Mouse (Mus musculus): ENCODE measurements around the gene Rnf31. TPM values are rescaled to one million over a fixed set of nuclear protein-coding genes. Genes with fewer than 3 reads are reported as not detected.

Gene Rnf31
- polyA plus RNA-seq, 1 experiment from 2014 or later: 20.6 TPM

DNA sequence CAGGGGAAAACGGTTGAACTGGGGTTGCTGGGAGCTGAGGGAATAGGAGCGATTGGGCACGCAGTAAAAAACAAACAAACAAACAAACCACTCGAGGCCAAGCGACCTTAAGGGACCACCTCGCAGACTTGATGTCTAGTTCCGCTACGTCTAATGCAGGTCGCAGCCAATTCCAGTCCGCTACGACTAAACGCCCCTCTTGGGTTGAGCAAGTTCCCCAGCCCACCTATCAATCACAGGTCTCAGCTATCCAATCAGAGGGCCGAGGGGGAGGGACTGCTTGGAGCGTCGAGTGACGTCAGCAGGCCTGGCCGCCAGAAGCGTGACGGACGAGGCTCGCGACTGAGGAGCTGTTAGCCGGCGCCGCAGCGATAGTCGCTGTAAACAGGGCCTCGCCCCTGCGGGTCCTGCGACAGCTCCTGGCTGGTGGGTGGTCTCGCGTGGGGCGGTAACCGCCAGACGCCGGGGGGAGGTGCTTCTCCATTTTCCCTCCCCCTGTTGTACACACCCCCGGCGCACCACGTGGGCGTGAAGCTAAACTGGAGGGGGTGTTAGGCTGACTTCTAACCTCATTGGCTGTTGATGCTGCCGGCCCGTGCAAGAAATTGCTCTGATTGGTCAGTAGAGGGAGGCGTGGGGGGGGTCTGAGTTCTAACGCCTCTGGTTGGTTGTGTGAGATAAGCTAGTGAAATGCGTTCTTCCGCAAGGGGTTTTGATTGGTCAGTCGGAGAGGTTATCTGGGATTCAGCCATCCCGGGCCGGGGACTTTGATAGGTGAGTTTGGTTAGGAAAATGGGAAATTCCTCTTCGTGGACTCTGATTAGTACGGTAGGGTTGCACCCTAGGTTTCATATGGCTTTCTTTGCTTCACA, 31.1 kb upstream of the Rnf31 start, which contains the start of gene A730061H03Rik:
Gene A730061H03Rik (minus strand): TSS at position 205 of the 872 bp plus-strand sequence.
- under 1% methylated on average over 51 of the region's 51 CpGs for WGBS
- peaks cover 18% of the 10 kb centered on the region for H3K4me1 ChIP-seq
- peak; percentile 94 for ATAC-seq (ENCODE audit: insufficient number of reproducible peaks, insufficient read depth, low FRiP score, low TSS enrichment)
- peak within 1 kb of the TSS; percentile 67 for H3K4me3 ChIP-seq
- peaks cover 23% of the 10 kb centered on the region for H3K36me3 ChIP-seq
- H3K9me3 ChIP-seq: no peaks in the 10 kb centered on the region
- H3K27me3 ChIP-seq: no peaks in the 10 kb centered on the region
- H3K27ac ChIP-seq: peak within 1 kb of the TSS; percentile 95
- peak within 1 kb of the TSS; percentile 80 for H3K9ac ChIP-seq
- H3K4me2 ChIP-seq (replicated peaks): peak within 1 kb of the TSS; percentile 70

DNA sequence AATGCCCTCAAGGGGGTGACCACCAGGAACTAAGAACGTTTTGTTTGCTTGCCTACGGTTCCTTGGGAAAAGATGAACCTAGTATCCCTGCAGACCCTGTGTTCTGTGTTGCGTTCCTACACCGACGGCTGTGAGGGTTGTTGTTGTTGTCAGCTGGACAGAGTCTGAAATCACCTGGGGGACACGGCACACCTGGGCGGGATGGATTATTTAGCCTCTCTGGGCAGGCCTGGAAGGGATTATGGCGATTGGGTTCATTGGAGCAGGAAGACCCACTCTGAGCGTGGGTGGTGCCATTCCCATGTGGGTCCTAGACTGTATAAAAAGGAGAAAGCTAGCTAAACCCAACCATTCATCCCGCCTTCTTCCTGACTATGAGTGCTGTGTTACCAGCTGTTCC, 29.6 kb upstream of the Rnf31 start:
- 73% methylated on average over 10 of the region's 10 CpGs for WGBS
- no peak overlapping the region for H3K9ac ChIP-seq
- no peaks in the 10 kb centered on the region for H3K9me3 ChIP-seq
- peak overlapping the region; percentile 70 for H3K4me2 ChIP-seq (replicated peaks)
- peak overlapping the region; percentile 67 for H3K4me3 ChIP-seq
- peaks cover 37% of the 10 kb centered on the region for H3K36me3 ChIP-seq
- H3K27ac ChIP-seq: no peak overlapping the region
- H3K4me1 ChIP-seq: peaks cover 16% of the 10 kb centered on the region
- H3K27me3 ChIP-seq: no peaks in the 10 kb centered on the region
- no peak for ATAC-seq (ENCODE audit: insufficient number of reproducible peaks, insufficient read depth, low FRiP score, low TSS enrichment)

DNA sequence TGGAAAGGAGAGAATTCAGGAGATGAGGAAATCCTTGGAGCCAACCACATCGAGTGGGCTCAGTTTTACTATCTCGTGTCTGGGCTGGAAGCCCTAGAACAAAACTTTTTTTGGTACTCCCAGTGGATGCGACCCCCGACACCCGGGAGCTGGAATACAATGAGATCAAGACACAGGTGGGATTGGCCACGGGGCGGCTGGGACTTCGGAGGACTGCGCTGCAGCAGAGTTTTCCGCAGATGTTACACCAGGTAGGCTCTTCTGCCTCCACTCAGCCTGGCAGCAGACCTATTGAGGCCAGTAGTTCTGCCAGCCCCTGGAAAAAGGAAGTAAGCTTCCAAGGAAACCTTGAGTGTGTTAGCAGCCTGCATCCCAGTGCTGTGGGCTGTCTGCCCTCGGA, 28.3 kb upstream of the Rnf31 start:
- no peaks in the 10 kb centered on the region for H3K9me3 ChIP-seq
- H3K4me2 ChIP-seq (replicated peaks): no peak overlapping the region
- no peak for ATAC-seq (ENCODE audit: insufficient number of reproducible peaks, insufficient read depth, low FRiP score, low TSS enrichment)
- 87% methylated on average over 11 of the region's 11 CpGs for WGBS
- peaks cover 15% of the 10 kb centered on the region for H3K4me1 ChIP-seq
- H3K9ac ChIP-seq: no peak overlapping the region
- H3K36me3 ChIP-seq: peaks cover 51% of the 10 kb centered on the region
- no peaks in the 10 kb centered on the region for H3K27me3 ChIP-seq
- no peak overlapping the region for H3K4me3 ChIP-seq
- no peak overlapping the region for H3K27ac ChIP-seq

- peaks cover 67% of the 10 kb centered on the region for H3K36me3 ChIP-seq
- H3K27me3 ChIP-seq: no peaks in the 10 kb centered on the region
- H3K4me2 ChIP-seq (replicated peaks): no peak overlapping the region
- no peaks in the 10 kb centered on the region for H3K9me3 ChIP-seq
- H3K4me3 ChIP-seq: no peak overlapping the region
- no peak overlapping the region for H3K9ac ChIP-seq
- WGBS: 84% methylated on average over 3 of the region's 3 CpGs
- H3K27ac ChIP-seq: no peak overlapping the region
- ATAC-seq (ENCODE audit: insufficient number of reproducible peaks, insufficient read depth, low FRiP score, low TSS enrichment): no peak
- H3K4me1 ChIP-seq: peaks cover 12% of the 10 kb centered on the region
Measured at GRCm38 (mm10) chr14:55565748-55566147, 25.8 kb upstream of the Rnf31 start.

DNA sequence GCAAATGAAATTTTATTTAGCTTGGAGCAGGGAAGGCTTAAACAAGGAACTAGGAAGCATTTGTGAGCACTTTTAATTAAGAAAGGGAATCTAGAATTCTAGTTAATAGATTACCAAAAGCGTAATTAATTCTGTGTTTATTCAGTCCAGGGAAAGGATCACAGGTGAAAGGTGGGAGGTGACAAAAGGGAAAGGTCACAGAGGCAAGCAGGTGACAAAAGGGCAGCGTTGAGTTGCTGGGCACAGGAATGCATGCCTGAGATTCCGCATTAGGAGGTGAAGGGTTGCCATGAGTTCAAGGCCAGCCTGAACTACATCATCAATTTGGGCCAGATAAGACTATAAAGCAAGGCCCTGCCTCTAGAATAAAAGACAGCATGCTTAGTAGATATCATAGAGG, 24.0 kb upstream of the Rnf31 start:
- Histone ChIP-seq H3K4me2 (replicated peaks) (no peak overlapping the region), H3K27me3 (no peaks in the 10 kb centered on the region), H3K4me3 (no peak overlapping the region), H3K9me3 (no peaks in the 10 kb centered on the region), H3K27ac (no peak overlapping the region), H3K4me1 (no peaks in the 10 kb centered on the region), H3K36me3 (peaks cover 67% of the 10 kb centered on the region), H3K9ac (no peak overlapping the region)
- WGBS: 88% methylated on average over 3 of the region's 3 CpGs
- ATAC-seq (ENCODE audit: insufficient number of reproducible peaks, insufficient read depth, low FRiP score, low TSS enrichment): no peak

GRCm38 (mm10) chr14:55570588-55570987, 20.9 kb upstream of the Rnf31 start:
- H3K36me3 ChIP-seq: peaks cover 43% of the 10 kb centered on the region
- no peak overlapping the region for H3K27ac ChIP-seq
- H3K9me3 ChIP-seq: no peaks in the 10 kb centered on the region
- WGBS: 93% methylated on average over 2 of the region's 2 CpGs
- ATAC-seq (ENCODE audit: insufficient number of reproducible peaks, insufficient read depth, low FRiP score, low TSS enrichment): no peak
- H3K4me3 ChIP-seq: no peak overlapping the region
- no peaks in the 10 kb centered on the region for H3K27me3 ChIP-seq
- H3K9ac ChIP-seq: no peak overlapping the region
- no peak overlapping the region for H3K4me2 ChIP-seq (replicated peaks)
- no peaks in the 10 kb centered on the region for H3K4me1 ChIP-seq

- Histone ChIP-seq H3K36me3 (peaks cover 31% of the 10 kb centered on the region), H3K4me1 (no peaks in the 10 kb centered on the region), H3K4me3 (no peak overlapping the region), H3K9ac (no peak overlapping the region), H3K27ac (no peak overlapping the region), H3K9me3 (no peaks in the 10 kb centered on the region), H3K4me2 (replicated peaks) (no peak overlapping the region), H3K27me3 (no peaks in the 10 kb centered on the region)
- ATAC-seq (ENCODE audit: insufficient number of reproducible peaks, insufficient read depth, low FRiP score, low TSS enrichment): no peak
Measured at GRCm38 (mm10) chr14:55571760-55572159, 19.7 kb upstream of the Rnf31 start.

GRCm38 (mm10) chr14:55575302-55575701, 16.2 kb upstream of the Rnf31 start, which contains the start of gene Fitm1:
Gene Fitm1 (plus strand): TSS chr14:55575617.
- WGBS: 55% methylated on average over 8 of the region's 8 CpGs
- 0 out of 2 replicates have a peak, but pooled peaks cover 6% of the 10 kb centered on the region for H3K36me3 ChIP-seq
- no peak within 1 kb of the TSS; the same call in 1 of the 2 replicates for H3K9ac ChIP-seq
- H3K27me3 ChIP-seq: no peaks in the 10 kb centered on the region
- no peaks in the 10 kb centered on the region for H3K9me3 ChIP-seq
- H3K27ac ChIP-seq: no peak within 1 kb of the TSS
- H3K4me3 ChIP-seq: no peak within 1 kb of the TSS; the same call in 1 of the 2 replicates
- peak within 1 kb of the TSS; percentile 26; the same call in 1 of the 2 replicates for H3K4me2 ChIP-seq (replicated peaks)
- ATAC-seq (ENCODE audit: insufficient number of reproducible peaks, insufficient read depth, low FRiP score, low TSS enrichment): no peak
- H3K4me1 ChIP-seq: no peaks in the 10 kb centered on the region

DNA sequence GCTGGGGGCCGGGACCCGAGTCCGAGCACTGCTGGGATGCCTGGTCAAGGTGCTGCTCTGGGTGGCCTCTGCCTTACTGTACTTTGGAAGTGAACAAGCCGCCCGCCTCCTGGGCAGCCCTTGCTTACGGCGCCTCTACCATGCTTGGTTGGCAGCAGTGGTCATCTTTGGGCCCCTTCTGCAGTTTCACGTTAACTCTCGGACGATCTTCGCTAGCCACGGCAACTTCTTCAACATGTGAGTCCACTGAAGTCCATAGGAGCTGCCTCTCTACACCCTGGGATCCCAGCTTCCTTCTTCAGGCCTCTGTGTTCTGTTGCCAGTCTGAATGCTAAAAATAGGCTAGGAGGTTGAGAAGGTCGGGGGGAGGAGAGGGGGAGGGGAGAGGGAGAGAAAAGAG, 15.8 kb upstream of the Rnf31 start:
- Histone ChIP-seq H3K27me3 (no peaks in the 10 kb centered on the region), H3K4me3 (no peak overlapping the region; the same call in 1 of the 2 replicates), H3K27ac (no peak overlapping the region), H3K9me3 (no peaks in the 10 kb centered on the region), H3K9ac (no peak overlapping the region; the same call in 1 of the 2 replicates), H3K4me2 (replicated peaks) (no peak overlapping the region), H3K36me3 (peaks cover 10% of the 10 kb centered on the region), H3K4me1 (no peaks in the 10 kb centered on the region)
- 72% methylated on average over 13 of the region's 13 CpGs for WGBS
- ATAC-seq (ENCODE audit: insufficient number of reproducible peaks, insufficient read depth, low FRiP score, low TSS enrichment): no peak

DNA sequence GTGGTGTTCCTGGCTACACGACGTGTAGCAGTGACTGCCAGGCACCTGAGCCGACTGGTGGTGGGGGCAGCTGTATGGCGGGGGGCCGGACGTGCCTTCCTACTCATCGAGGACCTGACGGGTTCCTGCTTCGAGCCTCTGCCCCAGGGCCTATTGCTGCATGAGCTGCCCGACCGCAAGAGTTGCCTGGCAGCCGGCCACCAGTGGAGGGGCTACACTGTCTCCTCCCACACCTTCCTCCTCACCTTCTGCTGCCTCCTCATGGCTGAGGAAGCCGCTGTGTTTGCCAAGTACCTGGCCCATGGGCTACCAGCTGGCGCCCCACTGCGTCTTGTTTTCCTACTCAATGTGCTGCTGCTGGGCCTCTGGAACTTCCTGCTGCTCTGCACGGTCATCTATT, 15.1 kb upstream of the Rnf31 start:
- no peak overlapping the region for H3K9ac ChIP-seq
- peaks cover 17% of the 10 kb centered on the region for H3K36me3 ChIP-seq
- peak overlapping the region; percentile 26; the same call in 1 of the 2 replicates for H3K4me2 ChIP-seq (replicated peaks)
- H3K9me3 ChIP-seq: no peaks in the 10 kb centered on the region
- no peaks in the 10 kb centered on the region for H3K27me3 ChIP-seq
- WGBS: 75% methylated on average over 16 of the region's 16 CpGs
- ATAC-seq (ENCODE audit: insufficient number of reproducible peaks, insufficient read depth, low FRiP score, low TSS enrichment): no peak
- H3K27ac ChIP-seq: no peak overlapping the region
- no peaks in the 10 kb centered on the region for H3K4me1 ChIP-seq
- no peak overlapping the region for H3K4me3 ChIP-seq

DNA sequence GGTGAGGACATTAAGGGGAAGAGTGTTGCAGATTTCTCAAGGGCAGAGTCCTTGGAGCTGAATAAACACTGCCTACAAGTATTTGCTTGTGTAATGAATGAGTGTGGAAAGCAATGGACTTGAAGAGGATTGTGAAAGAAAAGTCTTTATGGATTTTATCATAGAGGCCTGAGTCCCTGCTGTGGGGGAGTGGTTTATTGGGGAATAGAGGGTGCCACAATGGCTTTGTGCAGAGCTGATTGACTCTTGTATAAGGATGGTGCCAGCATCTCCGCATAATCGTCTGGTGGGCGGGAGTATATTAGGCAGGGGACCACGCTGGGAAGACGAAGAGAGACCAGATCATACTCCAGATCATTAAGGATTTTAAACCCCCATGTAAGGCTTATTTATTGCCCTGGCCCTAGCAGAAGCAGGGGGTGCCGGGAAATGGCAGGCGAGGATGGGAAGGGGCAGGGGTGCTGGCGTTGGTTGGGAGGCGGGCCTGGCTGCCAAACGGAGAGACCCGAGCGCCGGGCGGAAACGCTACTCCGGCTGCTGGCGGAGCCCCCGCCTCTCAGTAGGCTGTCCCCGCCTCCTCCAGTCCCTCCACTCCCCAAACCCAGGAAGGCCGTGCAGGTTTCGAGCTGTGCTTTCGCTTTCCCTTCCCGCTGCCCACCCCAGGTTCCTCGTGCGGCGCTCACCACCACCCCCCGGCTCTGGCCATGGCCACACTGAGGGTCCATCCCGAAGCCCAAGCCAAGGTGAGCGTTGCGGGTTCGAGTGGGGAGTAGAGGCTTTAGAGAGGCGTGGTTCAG, 13.4 kb upstream of the Rnf31 start, which contains the start of gene Psme1:
Gene Psme1 (plus strand): TSS at position 253 of the 797 bp plus-strand sequence.
- H3K36me3 ChIP-seq: peaks cover 22% of the 10 kb centered on the region
- H3K27me3 ChIP-seq: no peaks in the 10 kb centered on the region
- H3K9me3 ChIP-seq: no peaks in the 10 kb centered on the region
- peak within 1 kb of the TSS; percentile 85 for H3K9ac ChIP-seq
- H3K4me2 ChIP-seq (replicated peaks): peak within 1 kb of the TSS; percentile 81
- peak within 1 kb of the TSS; percentile 73 for H3K4me3 ChIP-seq
- WGBS: 1% methylated on average over 32 of the region's 32 CpGs
- ATAC-seq (ENCODE audit: insufficient number of reproducible peaks, insufficient read depth, low FRiP score, low TSS enrichment): peak; percentile 85
- H3K4me1 ChIP-seq: no peaks in the 10 kb centered on the region
- peak within 1 kb of the TSS; percentile 79 for H3K27ac ChIP-seq

Measured in embryonic facial prominence, embryonic 12.5 days (tissue).